Mouse (Mus musculus): Measurements from ENCODE around the gene Exoc3. TPM values are rescaled to one million over a fixed set of nuclear protein-coding genes. Genes with fewer than 3 reads are reported as not detected.
A peak's percentile ranks its signal among the peaks of the same experiment; 100 is the strongest.

The Exoc3 gene
- total RNA-seq (2012; rRNA removed) = 20.5 and 28.8 TPM in 2 replicates

DNA sequence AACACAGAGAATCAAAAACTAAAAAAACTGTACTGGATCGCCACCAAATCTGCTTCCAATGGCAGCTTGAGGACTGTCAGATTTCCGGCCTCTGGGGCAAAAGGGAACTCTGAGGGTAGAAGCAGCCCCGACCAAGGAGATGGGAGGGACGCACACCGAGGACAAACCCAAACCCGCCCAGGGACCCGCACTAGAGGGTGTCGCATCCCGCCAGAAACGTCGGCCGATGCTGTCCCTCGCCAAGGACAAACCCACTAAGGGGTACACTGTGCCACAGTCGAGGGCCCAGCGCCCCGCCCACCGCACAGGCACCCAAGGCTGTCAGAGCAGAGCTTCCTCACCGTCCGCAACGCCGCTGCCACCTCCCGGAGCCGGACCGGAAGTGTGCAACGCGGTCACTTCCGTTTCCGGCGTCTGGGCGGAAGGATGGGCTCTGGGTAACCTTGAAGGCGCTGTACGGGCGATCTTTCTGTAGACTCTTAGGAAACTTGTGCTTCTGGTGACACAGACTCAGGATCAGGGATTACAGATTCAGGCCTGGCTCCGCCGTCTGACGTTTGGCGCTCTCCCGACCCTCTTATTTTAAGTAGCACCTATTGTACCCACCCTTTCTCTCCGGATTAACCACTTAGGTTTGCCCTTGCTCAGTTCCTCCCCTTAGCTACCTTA is at the start of gene Exoc3:
Exoc3 (minus strand) TSS at position 416 of the 669 bp plus-strand sequence.
- H3K4me1 ChIP-seq (ENCODE audit: control insufficient read depth in 2 of 2, insufficient read depth in 2 of 2, low read length in 2 of 2, poor library complexity in 1 of 2) = no peaks in the 10 kb centered on the region; a peak in 1 of 4 replicates
- TF ChIP-seq ZNF384 (IDR thresholded peaks at IDR 0.05; ENCODE audit: low read depth, low read length) = no peak
- no peak for TF ChIP-seq HCFC1 (IDR thresholded peaks at IDR 0.05; ENCODE audit: borderline replicate concordance, insufficient read depth, low read length)
- TF ChIP-seq ZC3H11A (IDR thresholded peaks at IDR 0.05; ENCODE audit: borderline replicate concordance, low read depth, low read length) = no peak
- no peak for TF ChIP-seq CHD2 (IDR thresholded peaks at IDR 0.05; ENCODE audit: low read depth, low read length)
- TF ChIP-seq MAFK (IDR thresholded peaks at IDR 0.05; ENCODE audit: insufficient read depth, low read depth, low read length) = no peak
- in situ Hi-C loops (cut with MboI; ENCODE audit: low sequenced_read_pairs in 2 of 2, unreplicated experiment in 2 of 2) = no loop called here

DNA sequence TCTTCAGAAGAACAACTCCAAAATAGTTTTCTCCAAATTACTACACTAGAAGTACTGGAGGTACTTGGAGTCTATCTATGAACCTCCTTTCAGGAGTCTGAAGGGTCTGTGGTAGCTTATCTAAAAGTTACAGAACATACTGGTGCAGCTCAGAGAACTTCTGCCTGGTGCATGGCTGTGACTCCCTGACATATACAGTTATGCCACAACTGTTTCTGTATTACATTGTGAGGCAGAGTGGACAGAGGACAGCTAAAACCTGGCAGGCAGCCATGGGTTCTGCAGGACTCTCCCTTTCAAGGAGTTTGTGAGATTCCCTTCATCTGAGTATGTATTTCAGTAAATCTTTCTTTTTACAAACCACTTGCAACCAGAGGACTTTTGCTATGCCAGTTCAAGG is 38.0 kb upstream of the Exoc3 start:
- TF ChIP-seq ZNF384 (IDR thresholded peaks at IDR 0.05; ENCODE audit: low read depth, low read length) (no peak), HCFC1 (IDR thresholded peaks at IDR 0.05; ENCODE audit: borderline replicate concordance, insufficient read depth, low read length) (no peak), CHD2 (IDR thresholded peaks at IDR 0.05; ENCODE audit: low read depth, low read length) (no peak), MAFK (IDR thresholded peaks at IDR 0.05; ENCODE audit: insufficient read depth, low read depth, low read length) (no peak), ZC3H11A (IDR thresholded peaks at IDR 0.05; ENCODE audit: borderline replicate concordance, low read depth, low read length) (no peak)
- Histone ChIP-seq H3K27ac (ENCODE audit: insufficient read depth, low read depth, low read length, poor library complexity, severe bottlenecking) (no peak overlapping the region), H3K9me3 (ENCODE audit: control insufficient read depth, insufficient read depth, low read depth, low read length) (no peaks in the 10 kb centered on the region), H3K4me3 (ENCODE audit: insufficient read depth in 1 of 2, low read depth in 1 of 2, low read length in 2 of 2, poor library complexity in 1 of 2, severe bottlenecking in 1 of 2) (no peak overlapping the region), H3K4me1 (ENCODE audit: control insufficient read depth in 2 of 2, insufficient read depth in 2 of 2, low read length in 2 of 2, poor library complexity in 1 of 2) (no peaks in the 10 kb centered on the region), H3K9ac (ENCODE audit: insufficient read depth, low read depth, low read length, poor library complexity, severe bottlenecking) (no peak overlapping the region), H3K36me3 (ENCODE audit: control insufficient read depth, insufficient read depth, low read length, poor library complexity, severe bottlenecking) (no peaks in the 10 kb centered on the region)
- in situ Hi-C loops (cut with MboI; ENCODE audit: low sequenced_read_pairs in 2 of 2, unreplicated experiment in 2 of 2) = no loop called here
- DNase-seq (ENCODE audit: low read depth, low spot score) = no peak

More for the DNA sequence above, at the start of gene Exoc3:
- Histone ChIP-seq H3K36me3 (ENCODE audit: control insufficient read depth, insufficient read depth, low read length, poor library complexity, severe bottlenecking) (0 out of 2 replicates have a peak, but pooled peaks cover 4% of the 10 kb centered on the region), H3K9me3 (ENCODE audit: control insufficient read depth, insufficient read depth, low read depth, low read length) (no peaks in the 10 kb centered on the region), H3K9ac (ENCODE audit: insufficient read depth, low read depth, low read length, poor library complexity, severe bottlenecking) (peak within 1 kb of the TSS; percentile 85), H3K4me3 (ENCODE audit: insufficient read depth in 1 of 2, low read depth in 1 of 2, low read length in 2 of 2, poor library complexity in 1 of 2, severe bottlenecking in 1 of 2) (peak within 1 kb of the TSS; percentile 88 to 90), H3K27ac (ENCODE audit: insufficient read depth, low read depth, low read length, poor library complexity, severe bottlenecking) (no peak within 1 kb of the TSS)
- peak; percentile 76 for DNase-seq (ENCODE audit: low read depth, low spot score)

DNA sequence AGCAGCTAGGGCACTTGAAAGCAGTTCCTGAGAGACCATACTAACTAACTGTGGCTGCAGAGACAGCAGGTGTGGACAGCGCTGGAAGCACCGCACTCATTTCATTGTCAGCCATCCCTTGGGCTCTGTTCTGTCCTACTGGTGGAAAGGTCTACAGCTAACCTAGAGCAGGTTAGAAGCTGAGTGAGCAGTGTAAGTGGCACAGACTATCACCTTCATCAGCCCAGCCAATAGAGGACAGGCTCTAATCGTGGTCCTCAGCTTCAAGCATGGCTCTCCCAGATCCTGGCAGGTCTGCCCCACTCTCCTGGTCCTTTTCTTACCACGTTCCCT is 37.3 kb upstream of the Exoc3 start:
- Histone ChIP-seq H3K4me3 (ENCODE audit: insufficient read depth in 1 of 2, low read depth in 1 of 2, low read length in 2 of 2, poor library complexity in 1 of 2, severe bottlenecking in 1 of 2) (no peak overlapping the region), H3K9me3 (ENCODE audit: control insufficient read depth, insufficient read depth, low read depth, low read length) (no peaks in the 10 kb centered on the region), H3K4me1 (ENCODE audit: control insufficient read depth in 2 of 2, insufficient read depth in 2 of 2, low read length in 2 of 2, poor library complexity in 1 of 2) (no peaks in the 10 kb centered on the region), H3K9ac (ENCODE audit: insufficient read depth, low read depth, low read length, poor library complexity, severe bottlenecking) (no peak overlapping the region), H3K27ac (ENCODE audit: insufficient read depth, low read depth, low read length, poor library complexity, severe bottlenecking) (no peak overlapping the region), H3K36me3 (ENCODE audit: control insufficient read depth, insufficient read depth, low read length, poor library complexity, severe bottlenecking) (no peaks in the 10 kb centered on the region)
- no peak for DNase-seq (ENCODE audit: low read depth, low spot score)
- in situ Hi-C loops (cut with MboI; ENCODE audit: low sequenced_read_pairs in 2 of 2, unreplicated experiment in 2 of 2) = no loop called here
- no peak for TF ChIP-seq CHD2 (IDR thresholded peaks at IDR 0.05; ENCODE audit: low read depth, low read length)
- no peak for TF ChIP-seq HCFC1 (IDR thresholded peaks at IDR 0.05; ENCODE audit: borderline replicate concordance, insufficient read depth, low read length)
- TF ChIP-seq MAFK (IDR thresholded peaks at IDR 0.05; ENCODE audit: insufficient read depth, low read depth, low read length) = no peak
- TF ChIP-seq ZNF384 (IDR thresholded peaks at IDR 0.05; ENCODE audit: low read depth, low read length) = no peak
- no peak for TF ChIP-seq ZC3H11A (IDR thresholded peaks at IDR 0.05; ENCODE audit: borderline replicate concordance, low read depth, low read length)

DNA sequence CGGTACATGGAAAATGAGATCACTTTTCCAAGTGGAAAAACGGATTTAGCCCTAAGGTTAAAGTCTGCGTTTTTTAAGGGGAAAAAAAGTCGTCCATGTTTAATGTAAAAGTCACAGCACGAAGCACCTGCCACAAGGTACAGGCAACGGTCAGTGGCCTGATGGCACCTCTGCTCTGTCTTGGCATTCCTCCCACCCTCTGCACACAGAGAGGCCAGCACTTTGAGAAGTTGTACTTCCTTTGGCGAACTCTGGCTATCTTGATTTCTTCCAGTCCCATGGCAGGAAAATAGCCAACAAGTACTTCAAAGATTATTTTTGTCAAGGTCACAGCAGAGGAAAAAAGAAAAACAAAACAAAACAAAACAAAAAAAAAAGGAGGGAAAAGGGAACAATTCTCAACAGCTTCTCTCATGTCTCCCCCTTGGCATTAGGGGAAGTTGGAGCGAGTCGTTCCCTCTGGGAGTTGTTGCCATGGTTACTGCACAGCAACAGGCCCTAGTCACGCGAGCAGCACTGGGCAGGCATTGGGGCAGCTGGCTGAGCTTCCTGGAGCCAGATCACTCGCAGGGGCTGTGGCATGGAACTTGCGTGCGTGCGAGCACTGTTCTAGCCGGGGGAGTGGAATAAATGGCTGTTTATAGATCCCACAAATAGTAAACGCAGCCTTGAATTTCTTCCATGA is 36.8 kb upstream of the Exoc3 start:
- H3K9me3 ChIP-seq (ENCODE audit: control insufficient read depth, insufficient read depth, low read depth, low read length) = no peaks in the 10 kb centered on the region
- no peak overlapping the region for H3K4me3 ChIP-seq (ENCODE audit: insufficient read depth in 1 of 2, low read depth in 1 of 2, low read length in 2 of 2, poor library complexity in 1 of 2, severe bottlenecking in 1 of 2)
- H3K36me3 ChIP-seq (ENCODE audit: control insufficient read depth, insufficient read depth, low read length, poor library complexity, severe bottlenecking) = no peaks in the 10 kb centered on the region
- H3K4me1 ChIP-seq (ENCODE audit: control insufficient read depth in 2 of 2, insufficient read depth in 2 of 2, low read length in 2 of 2, poor library complexity in 1 of 2) = no peaks in the 10 kb centered on the region
- TF ChIP-seq HCFC1 (IDR thresholded peaks at IDR 0.05; ENCODE audit: borderline replicate concordance, insufficient read depth, low read length) = no peak
- TF ChIP-seq CHD2 (IDR thresholded peaks at IDR 0.05; ENCODE audit: low read depth, low read length) = no peak
- H3K9ac ChIP-seq (ENCODE audit: insufficient read depth, low read depth, low read length, poor library complexity, severe bottlenecking) = no peak overlapping the region
- in situ Hi-C loops (cut with MboI; ENCODE audit: low sequenced_read_pairs in 2 of 2, unreplicated experiment in 2 of 2) = no loop called here
- no peak overlapping the region for H3K27ac ChIP-seq (ENCODE audit: insufficient read depth, low read depth, low read length, poor library complexity, severe bottlenecking)
- DNase-seq (ENCODE audit: low read depth, low spot score) = peak; percentile 29

All from ES-E14 (cell line).